Mouse (Mus musculus) liver, embryonic 13.5 days (tissue): ENCODE results near the gene Nos3. TPM values are rescaled to one million over a fixed set of nuclear protein-coding genes. Genes with fewer than 3 reads are reported as not detected.

Experiments used
- ATAC-seq: fragments of 200-750 bp; cut with Nextera tagmentation; 2 replicates; pipeline ENCODE4 v1.8.0; 2017; ENCODE audit warnings: low read depth, mild to moderate bottlenecking, moderate number of reproducible peaks, moderate library complexity
- DNase-seq: peaks from one replicate; pipeline ENCODE4 v3.0.0; 2022
- H3K27ac ChIP-seq: fragments of 300-500 bp; sonication (generic); 2 replicates; pipeline ENCODE4 v1.5.1; 2015; ENCODE audit warnings: moderate library complexity, mild to moderate bottlenecking, inconsistent platforms
- H3K27me3 ChIP-seq: fragments of 300-500 bp; sonication (generic); 2 replicates; pipeline ENCODE4 v1.6.1; 2015; ENCODE audit warnings: mild to moderate bottlenecking, inconsistent platforms
- H3K36me3 ChIP-seq: fragments of 300-500 bp; sonication (generic); 2 replicates; pipeline ENCODE4 v1.6.1; 2015; ENCODE audit warnings: mild to moderate bottlenecking, inconsistent platforms
- H3K4me1 ChIP-seq: fragments of 300-500 bp; sonication (generic); replicated peaks from 2 replicates; pipeline ENCODE4 v1.6.1; 2015; ENCODE audit warnings: inconsistent platforms
- H3K4me2 ChIP-seq: fragments of 300-500 bp; sonication (generic); 2 replicates; pipeline ENCODE4 v1.6.1; 2015; ENCODE audit warnings: inconsistent platforms, mild to moderate bottlenecking, moderate library complexity
- H3K4me3 ChIP-seq: fragments of 300-500 bp; sonication (generic); replicated peaks from 2 replicates; pipeline ENCODE4 v1.5.1; 2015; ENCODE audit warnings: mild to moderate bottlenecking, inconsistent platforms
- H3K9ac ChIP-seq: fragments of 300-500 bp; sonication (generic); 2 replicates; pipeline ENCODE4 v1.6.1; 2015; ENCODE audit warnings: mild to moderate bottlenecking, inconsistent platforms
- H3K9me3 ChIP-seq: fragments of 300-500 bp; sonication (generic); replicated peaks from 2 replicates; pipeline ENCODE4 v1.6.1; 2016; ENCODE audit warnings: inconsistent platforms
- WGBS: fragments of 180-500 bp; shearing (Covaris S2); methylation state at CpG from one replicate; pipeline ENCODE4 v1.1.7; 2015; ENCODE audit not compliant: insufficient replicate concordance; 5-methylcytosine and 5-hydroxymethylcytosine counted together
- polyA plus RNA-seq: library from polyadenylated mRNA; unstranded; fragments of >200 nt; fragmentation: Nextera tagmentation; extraction: Ambion mirVana; gene quantifications from 2 replicates; pipeline ENCODE4 v1.2.1, GENCODE M21; 2015

Nos3 gene
- polyA plus RNA-seq, 1 experiment from 2014 or later, result 2.7 TPM

DNA sequence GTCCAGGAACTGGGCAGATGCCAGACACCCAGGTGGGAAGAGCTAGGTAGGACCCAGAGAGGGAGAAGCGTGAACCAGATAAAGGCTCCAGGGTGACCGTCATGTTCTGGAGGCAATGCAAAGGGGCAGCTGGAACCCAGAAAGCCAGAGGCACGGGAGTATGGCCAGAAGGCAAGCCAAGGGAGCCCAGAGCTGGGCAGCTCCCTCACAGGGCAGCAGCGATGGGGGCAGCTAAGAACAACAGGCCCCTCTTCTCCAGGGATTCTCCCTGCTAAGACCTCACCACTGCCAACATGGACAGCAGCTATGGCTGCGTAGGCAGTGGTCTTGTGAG is 34.7 kb upstream of the Nos3 start:
- no peak overlapping the region for H3K27ac ChIP-seq
- H3K4me3 ChIP-seq, result no peak overlapping the region

DNA sequence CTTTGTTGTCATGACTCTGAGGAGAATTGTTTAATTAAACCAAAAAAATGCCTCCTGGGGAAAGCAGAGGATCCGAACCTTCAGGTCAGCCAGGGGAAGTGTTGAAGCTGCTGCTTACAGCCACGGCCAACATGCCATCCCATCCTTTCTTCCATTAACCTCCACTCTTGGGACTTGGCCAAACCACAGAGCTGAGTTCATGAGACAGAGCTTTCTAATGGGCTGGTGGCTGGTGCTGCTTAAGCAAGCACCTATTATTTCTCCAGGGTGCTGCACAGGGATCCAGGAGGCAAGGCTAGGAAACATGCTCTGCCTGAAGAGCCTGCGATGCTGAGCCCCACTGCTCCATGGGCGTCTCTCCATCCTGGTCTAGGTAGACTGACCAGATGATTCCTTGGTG is 32.2 kb upstream of the Nos3 start:
- peaks cover 13% of the 10 kb centered on the region for H3K4me1 ChIP-seq
- DNase-seq, result no peak

More for the DNA sequence above, 34.7 kb upstream of the Nos3 start:
- peaks cover 9% of the 10 kb centered on the region for H3K4me1 ChIP-seq
- H3K9me3 ChIP-seq, result no peaks in the 10 kb centered on the region
- ATAC-seq (no peak), DNase-seq (no peak)
- no peak overlapping the region for H3K9ac ChIP-seq
- no peaks in the 10 kb centered on the region for H3K36me3 ChIP-seq
- H3K27me3 ChIP-seq, result peaks cover 45% of the 10 kb centered on the region
- H3K4me2 ChIP-seq, result peak overlapping the region; percentile 52
- 44% methylated on average over 5 of the region's 5 CpGs for WGBS

DNA sequence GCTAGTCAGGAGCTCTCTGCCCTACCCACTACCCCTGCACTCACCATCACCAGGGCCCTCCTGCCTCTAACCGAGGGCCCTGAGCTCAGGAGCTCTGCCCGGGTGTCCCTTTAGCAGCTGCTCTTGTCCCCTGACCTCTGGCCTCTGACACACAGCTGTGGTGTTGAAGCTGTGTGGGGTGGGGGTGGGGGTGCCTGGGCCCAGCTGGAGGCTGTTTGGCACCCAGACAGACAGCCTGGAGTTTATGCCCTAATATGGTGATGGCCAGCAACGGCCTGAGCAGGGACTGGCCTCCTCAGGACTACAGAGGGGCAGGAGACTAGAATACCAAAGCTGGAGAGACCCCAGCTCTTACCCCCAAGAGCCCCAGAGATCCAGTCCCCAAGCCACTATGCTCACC is 29.9 kb upstream of the Nos3 start:
- Histone ChIP-seq H3K27ac (no peak overlapping the region), H3K4me3 (no peak overlapping the region), H3K4me1 (peaks cover 5% of the 10 kb centered on the region), H3K36me3 (no peaks in the 10 kb centered on the region), H3K9ac (no peak overlapping the region), H3K27me3 (peaks cover 9% of the 10 kb centered on the region), H3K9me3 (no peaks in the 10 kb centered on the region), H3K4me2 (no peak overlapping the region)
- no peak for DNase-seq
- 18% methylated on average over 3 of the region's 3 CpGs for WGBS
- ATAC-seq, result no peak

More for the DNA sequence above, 32.2 kb upstream of the Nos3 start:
- Histone ChIP-seq H3K9me3 (no peaks in the 10 kb centered on the region), H3K36me3 (no peaks in the 10 kb centered on the region), H3K4me3 (no peak overlapping the region), H3K27ac (no peak overlapping the region), H3K27me3 (peaks cover 24% of the 10 kb centered on the region), H3K4me2 (no peak overlapping the region), H3K9ac (no peak overlapping the region)
- no peak for ATAC-seq
- 68% methylated on average over 4 of the region's 4 CpGs for WGBS

DNA sequence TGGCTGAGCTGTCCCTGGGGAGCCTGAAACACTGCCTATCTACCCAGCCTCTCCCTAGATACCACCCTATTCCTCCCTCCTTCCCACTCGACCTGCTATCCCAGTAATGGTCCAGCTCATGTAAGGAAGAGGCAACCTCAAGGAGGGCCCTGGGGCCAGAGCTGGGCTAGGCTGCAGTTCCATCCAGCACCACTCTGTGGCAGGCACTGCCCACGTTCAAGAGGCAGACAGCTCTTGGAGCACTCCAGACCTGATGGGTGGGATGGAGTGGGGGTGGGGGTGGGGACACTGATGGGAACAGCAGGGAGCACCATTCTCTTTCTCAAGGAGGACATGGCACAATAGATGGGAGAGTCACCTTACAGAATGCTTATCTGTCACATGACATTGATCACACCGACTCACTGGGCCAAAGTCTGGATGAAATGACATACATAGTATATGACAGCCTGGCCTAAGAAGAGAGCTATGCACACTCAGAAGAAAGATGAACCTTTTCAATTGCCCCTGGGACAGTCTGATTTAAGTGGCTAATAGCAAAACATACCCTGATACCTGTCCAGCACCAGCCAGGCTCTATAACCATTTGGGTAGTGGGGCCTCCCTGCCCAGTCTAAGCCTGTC is 28.6 kb upstream of the Nos3 start:
- Histone ChIP-seq H3K4me3 (no peak overlapping the region), H3K9ac (no peak overlapping the region), H3K27me3 (peaks cover 3% of the 10 kb centered on the region; the same call in 1 of the 2 replicates), H3K27ac (no peak overlapping the region), H3K36me3 (no peaks in the 10 kb centered on the region), H3K4me2 (no peak overlapping the region), H3K4me1 (peaks cover 5% of the 10 kb centered on the region), H3K9me3 (no peaks in the 10 kb centered on the region)
- ATAC-seq (0 out of 2 replicates have a peak, but pooled peaks have one; percentile 30), DNase-seq (no peak)
- 17% methylated on average over 3 of the region's 3 CpGs for WGBS

DNA sequence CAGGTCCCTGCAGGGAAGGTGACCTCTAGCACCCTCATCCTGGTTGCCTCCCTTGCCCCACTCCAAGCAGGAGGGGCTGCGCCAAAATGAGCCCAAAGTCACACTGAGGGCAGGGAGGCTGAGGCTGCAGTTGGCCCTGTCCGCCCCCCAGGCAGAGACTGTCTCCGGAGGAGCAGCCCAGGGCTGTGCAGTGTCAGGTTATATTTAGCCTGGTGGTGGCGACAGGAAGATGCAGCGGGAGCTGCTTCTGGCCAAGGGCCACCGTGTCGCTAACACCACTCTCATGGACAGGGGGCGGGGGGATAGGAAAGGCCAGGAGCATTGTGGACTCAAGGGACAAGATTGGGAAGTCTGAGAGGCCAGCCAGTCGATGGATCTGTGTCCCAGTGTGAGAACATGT is 27.2 kb upstream of the Nos3 start:
- Histone ChIP-seq H3K4me3 (no peak overlapping the region), H3K9ac (no peak overlapping the region), H3K36me3 (no peaks in the 10 kb centered on the region), H3K27ac (no peak overlapping the region), H3K9me3 (no peaks in the 10 kb centered on the region), H3K4me2 (no peak overlapping the region), H3K4me1 (peaks cover 11% of the 10 kb centered on the region), H3K27me3 (peaks cover 3% of the 10 kb centered on the region; the same call in 1 of the 2 replicates)
- 12% methylated on average over 9 of the region's 9 CpGs for WGBS
- no peak for DNase-seq
- ATAC-seq, result no peak

DNA sequence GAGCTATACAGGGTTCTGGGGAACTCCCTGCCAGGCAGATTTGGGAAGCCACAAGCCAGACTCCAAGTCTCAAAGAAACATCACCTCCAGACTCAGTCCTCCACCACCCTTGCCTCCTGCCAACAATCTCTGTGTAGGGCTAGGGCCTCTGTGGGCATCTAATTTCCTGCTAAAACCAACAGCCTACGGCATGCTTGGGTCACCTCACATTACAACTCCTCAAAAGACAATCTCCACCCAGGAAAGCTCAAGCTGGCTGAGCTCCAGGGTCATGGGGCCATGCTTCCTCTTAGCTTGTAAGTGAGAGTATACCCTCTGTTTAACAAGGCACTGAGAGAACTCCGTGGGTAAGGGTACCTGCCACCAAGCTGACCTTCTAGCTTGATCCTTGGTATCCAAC is 26.8 kb upstream of the Nos3 start:
- H3K36me3 ChIP-seq, result no peaks in the 10 kb centered on the region
- peaks cover 16% of the 10 kb centered on the region for H3K4me1 ChIP-seq
- H3K9ac ChIP-seq, result no peak overlapping the region
- DNase-seq (no peak), ATAC-seq (no peak)
- no peak overlapping the region for H3K4me3 ChIP-seq
- no peaks in the 10 kb centered on the region for H3K9me3 ChIP-seq
- H3K4me2 ChIP-seq, result no peak overlapping the region
- H3K27ac ChIP-seq, result no peak overlapping the region
- peaks cover 3% of the 10 kb centered on the region; the same call in 1 of the 2 replicates for H3K27me3 ChIP-seq
- WGBS, result 28% methylated on average over 2 of the region's 2 CpGs

DNA sequence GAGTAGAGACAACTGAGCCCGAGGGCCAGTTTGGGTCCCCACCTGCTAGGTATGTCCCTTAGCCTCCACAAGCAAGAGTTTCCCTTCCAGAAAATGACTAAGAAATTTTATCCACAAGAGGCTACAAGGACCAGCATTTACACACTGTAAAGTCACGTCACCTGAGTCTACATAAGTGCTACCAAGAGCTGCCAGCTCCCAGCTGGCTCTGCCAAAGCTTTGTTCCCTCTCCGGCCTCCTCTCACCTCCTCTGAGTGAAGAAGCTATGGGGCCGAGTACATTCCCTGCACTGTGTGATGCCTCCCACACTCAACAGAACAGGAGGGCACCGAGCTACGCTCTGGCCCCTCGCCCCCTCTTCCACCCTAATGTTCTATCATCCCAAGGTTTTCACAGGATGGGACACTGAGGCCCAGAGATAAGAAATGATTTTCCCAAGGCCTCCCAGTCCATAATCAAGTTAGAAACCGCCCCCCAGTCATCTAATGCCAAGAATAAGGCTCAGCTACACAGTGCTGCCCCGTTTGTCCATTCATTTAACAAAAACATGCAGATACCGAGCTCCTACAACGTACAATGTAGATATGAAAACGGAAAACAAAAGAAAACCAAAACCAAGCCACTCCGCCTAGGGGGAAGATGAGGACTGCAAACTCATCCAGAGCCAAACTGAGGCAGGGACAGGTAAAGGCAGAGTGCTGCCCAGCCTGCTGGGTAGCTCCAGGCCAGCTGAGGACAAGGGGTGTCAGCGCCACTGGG is 22.2 kb upstream of the Nos3 start:
- ATAC-seq, result no peak

DNA sequence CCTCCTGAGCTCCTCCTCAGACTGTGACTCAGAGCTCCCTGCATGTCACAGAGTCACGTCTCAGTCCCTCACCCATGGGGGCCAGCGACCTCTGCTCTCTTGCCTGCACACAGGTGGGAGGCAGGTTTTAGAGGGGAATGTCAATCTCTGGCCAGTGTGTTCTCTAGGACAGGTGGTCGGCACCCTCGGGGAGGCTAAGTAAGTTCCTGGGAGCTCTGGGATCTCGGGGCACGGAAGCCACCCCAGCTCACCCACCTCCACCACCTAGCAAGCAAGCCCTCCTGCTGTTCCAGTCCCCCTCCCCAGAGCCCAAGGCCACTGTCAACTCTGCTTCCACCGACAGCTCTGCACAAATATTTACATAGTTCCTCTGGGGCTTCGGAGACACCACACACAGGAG is 21.6 kb upstream of the Nos3 start:
- DNase-seq (no peak), ATAC-seq (no peak; the same call in 1 of the 2 replicates)
- Histone ChIP-seq H3K4me2 (no peak overlapping the region), H3K4me3 (no peak overlapping the region), H3K36me3 (no peaks in the 10 kb centered on the region), H3K9ac (no peak overlapping the region), H3K27me3 (peaks cover 23% of the 10 kb centered on the region), H3K27ac (peak overlapping the region; percentile 53; the same call in 1 of the 2 replicates), H3K4me1 (peaks cover 51% of the 10 kb centered on the region), H3K9me3 (no peaks in the 10 kb centered on the region)
- 52% methylated on average over 8 of the region's 8 CpGs for WGBS

More for the DNA sequence above, 22.2 kb upstream of the Nos3 start:
- DNase-seq, result no peak
- 65% methylated on average over 14 of the region's 14 CpGs for WGBS
- Histone ChIP-seq H3K27ac (no peak overlapping the region), H3K36me3 (no peaks in the 10 kb centered on the region), H3K4me3 (no peak overlapping the region), H3K9me3 (no peaks in the 10 kb centered on the region), H3K27me3 (peaks cover 17% of the 10 kb centered on the region), H3K4me2 (no peak overlapping the region), H3K9ac (no peak overlapping the region), H3K4me1 (peaks cover 47% of the 10 kb centered on the region)

DNA sequence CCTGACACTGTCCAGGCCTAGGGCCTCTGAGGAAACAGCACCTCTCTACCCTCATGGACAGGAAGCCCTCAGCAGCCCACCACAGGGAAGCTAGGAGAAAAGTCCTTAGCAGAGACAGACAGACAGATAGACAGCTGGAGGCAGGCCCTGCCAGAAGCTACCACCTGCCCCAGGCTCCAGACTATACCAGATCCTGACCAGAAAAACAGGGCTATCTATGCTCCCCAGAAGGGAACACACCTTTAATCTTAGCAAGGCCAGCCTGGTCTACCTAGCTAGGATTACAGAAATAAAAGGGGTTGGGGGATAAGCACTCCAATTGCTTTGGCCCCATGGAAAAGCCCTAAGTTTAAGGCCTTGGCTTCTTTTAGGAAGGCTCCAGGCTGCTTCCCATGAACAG is 21.2 kb upstream of the Nos3 start:
- H3K9ac ChIP-seq, result no peak overlapping the region
- no peaks in the 10 kb centered on the region for H3K36me3 ChIP-seq
- peaks cover 27% of the 10 kb centered on the region for H3K27me3 ChIP-seq
- H3K27ac ChIP-seq, result peak overlapping the region; percentile 53
- no peak overlapping the region for H3K4me3 ChIP-seq
- no peak for ATAC-seq
- no peaks in the 10 kb centered on the region for H3K9me3 ChIP-seq
- DNase-seq, result no peak
- H3K4me1 ChIP-seq, result peaks cover 55% of the 10 kb centered on the region
- H3K4me2 ChIP-seq, result no peak overlapping the region

DNA sequence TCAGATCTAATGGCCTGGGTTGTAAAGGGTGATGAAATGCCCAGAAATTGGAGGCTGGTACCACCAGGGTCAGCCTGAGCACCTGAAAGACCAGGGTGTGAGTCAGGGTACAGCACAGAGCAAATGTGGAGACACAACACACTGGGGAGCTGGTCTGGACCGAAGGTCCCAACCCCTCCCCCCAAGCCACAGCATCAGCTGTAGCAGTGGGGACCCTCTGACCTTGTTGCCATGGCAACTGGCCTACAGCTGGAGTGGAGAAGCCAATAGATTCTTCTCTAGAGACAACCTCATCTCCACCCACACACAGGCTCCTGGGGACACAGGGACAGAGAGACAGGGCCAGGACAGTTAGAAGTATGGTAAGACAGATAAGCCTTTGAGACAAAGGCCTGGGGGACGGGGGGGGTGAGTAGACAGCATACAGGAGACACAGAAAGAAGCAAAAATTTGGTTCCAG is 20.6 kb upstream of the Nos3 start:
- Histone ChIP-seq H3K27me3 (peaks cover 33% of the 10 kb centered on the region), H3K4me3 (no peak overlapping the region), H3K4me2 (no peak overlapping the region), H3K27ac (no peak overlapping the region), H3K9ac (no peak overlapping the region), H3K36me3 (no peaks in the 10 kb centered on the region), H3K4me1 (peaks cover 61% of the 10 kb centered on the region), H3K9me3 (no peaks in the 10 kb centered on the region)
- ATAC-seq, result peak; percentile 62
- WGBS, result 25% methylated on average over 2 of the region's 2 CpGs
- DNase-seq, result no peak

DNA sequence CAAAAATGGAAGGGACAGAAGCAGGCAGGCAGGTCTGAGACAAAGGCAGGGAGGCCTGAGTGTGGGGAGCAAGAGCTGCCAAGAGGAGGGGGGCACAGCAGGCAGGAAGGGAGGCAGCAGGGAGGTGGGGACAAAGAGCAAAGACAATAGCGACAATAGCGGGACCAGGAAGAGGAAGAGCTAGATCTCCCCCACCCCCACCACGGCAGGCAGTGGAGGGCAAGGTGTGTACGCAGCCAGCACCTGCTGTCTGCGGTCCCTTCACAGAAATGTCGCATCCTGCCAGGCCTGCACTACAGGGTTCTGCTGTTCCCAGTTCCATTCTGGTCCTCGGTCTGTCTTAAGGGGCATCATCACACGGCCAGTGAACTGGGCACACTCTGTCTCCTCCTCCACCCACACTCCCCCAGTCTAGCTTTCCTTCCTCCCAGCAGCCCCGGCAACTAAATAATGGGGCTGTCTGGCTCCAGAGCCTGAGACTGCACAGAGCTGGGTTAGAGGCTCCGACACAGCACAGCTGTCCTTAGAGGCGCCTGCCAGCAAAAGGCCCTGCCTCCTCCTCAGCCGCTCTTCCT is 20.0 kb upstream of the Nos3 start:
- no peak for ATAC-seq
- no peak overlapping the region for H3K4me2 ChIP-seq
- no peak for DNase-seq
- H3K27ac ChIP-seq, result no peak overlapping the region
- H3K4me3 ChIP-seq, result no peak overlapping the region
- 19% methylated on average over 12 of the region's 12 CpGs for WGBS
- no peaks in the 10 kb centered on the region for H3K36me3 ChIP-seq
- H3K9ac ChIP-seq, result no peak overlapping the region
- peaks cover 39% of the 10 kb centered on the region for H3K27me3 ChIP-seq
- H3K9me3 ChIP-seq, result no peaks in the 10 kb centered on the region
- H3K4me1 ChIP-seq, result peaks cover 64% of the 10 kb centered on the region
